Comparison of ENCODE assay signal across 22 mouse cellular contexts in genomic region chr4:84198176-84198575, GRCm38 (mm10).
DNase-seq lines count a peak whose midpoint lies in the region; TF ChIP-seq lines count a peak whose summit lies in the region.
"Had no signal": no experiment of that assay in that cellular context is flagged by ENCODE, and none has a peak within 500 bp of the region (broad histone marks: within the 10 kb centered on the region; RNA-seq: fewer than 3 reads in every experiment).

No protein-coding gene starts in this region.

- intact Hi-C loops in gastrocnemius, adult 2 months (cut with DNase I): no loop called here
- intact Hi-C loops in heart, postnatal 25 days (cut with DNase I): no loop called here

- TF ChIP-seq CTCF in gastrocnemius, adult 2 months (IDR thresholded peaks at IDR 0.05): no peak

- DNase-seq in gastrocnemius, adult 2 months: peak; percentile 47
- no peak for DNase-seq in gastrocnemius, postnatal 4 days (ENCODE audit: low spot score in 2 of 2)
- DNase-seq in heart, adult 18-20 months: peak; percentile 29 to 53
- no peak for DNase-seq in heart, postnatal 25 days (ENCODE audit: low spot score)
- peak; percentile 48 for DNase-seq in NIH3T3 (ENCODE audit: low read depth)
- DNase-seq in skeletal muscle tissue, adult 2 months (ENCODE audit: low read depth, low spot score): peak; percentile 59
- DNase-seq in ovary, postnatal 36 days (ENCODE audit: low spot score): no peak
- DNase-seq: adrenal gland, adult 8-10 months; adrenal gland, postnatal 25 days; cerebellum, adult 11-12 months; cerebellum, adult 8-10 months; cerebellum, postnatal 10 days; cerebellum, postnatal 36 days; embryo, embryonic 11 days; heart, postnatal 4 days; kidney, adult 2 months had no signal

- no peak overlapping the region for H3K4me3 ChIP-seq in gastrocnemius, adult 2 months
- H3K4me3 ChIP-seq: embryonic facial prominence, embryonic 10.5 days; embryonic facial prominence, embryonic 13.5 days; erythroblast, embryonic 14.5 days; forebrain, embryonic 12.5 days; forebrain, embryonic 15.5 days; hindbrain, embryonic 15.5 days had no signal

- H3K27ac ChIP-seq in gastrocnemius, adult 2 months: no peak overlapping the region
- H3K27ac ChIP-seq: embryonic facial prominence, embryonic 13.5 days; forebrain, embryonic 12.5 days; forebrain, embryonic 15.5 days; hindbrain, embryonic 15.5 days had no signal

Comparison
In these comparisons a context has a peak if more than half of its experiments do, and no peak if none do; other contexts are left out.
1. DNase-seq: peak in gastrocnemius, adult 2 months (single experiment), heart, adult 18-20 months (2 of 2), NIH3T3 (single experiment) and skeletal muscle tissue, adult 2 months (single experiment); none in gastrocnemius, postnatal 4 days (0 of 2), heart, postnatal 25 days (single experiment) and ovary, postnatal 36 days (single experiment).